Mouse (Mus musculus) liver, embryonic 16.5 days (tissue): ENCODE measurements around the gene Tle2. TPM values are rescaled to one million over a fixed set of nuclear protein-coding genes. Genes with fewer than 3 reads are reported as not detected.
A peak's percentile ranks its signal among the peaks of the same experiment; 100 is the strongest.

Experiments
- ATAC-seq: fragments of 200-750 bp; cut with Nextera tagmentation; 2 replicates; pipeline ENCODE4 v1.8.0; 2017; ENCODE audit warnings: low read depth, mild to moderate bottlenecking, moderate number of reproducible peaks, moderate library complexity
- H3K27ac ChIP-seq: fragments of 300-500 bp; sonication (generic); 2 replicates; pipeline ENCODE4 v1.5.1; 2014; ENCODE audit warnings: mild to moderate bottlenecking, low read length
- H3K27me3 ChIP-seq: fragments of 300-500 bp; sonication (generic); 2 replicates; pipeline ENCODE4 v1.6.1; 2014; ENCODE audit warnings: low read depth, low read length, mixed read lengths; ENCODE audit not compliant: control insufficient read depth, insufficient read depth
- H3K36me3 ChIP-seq: fragments of 300-500 bp; sonication (generic); 2 replicates; pipeline ENCODE4 v1.6.1; 2014; ENCODE audit warnings: mild to moderate bottlenecking; ENCODE audit not compliant: control insufficient read depth, insufficient read depth
- H3K4me1 ChIP-seq: fragments of 300-500 bp; sonication (generic); 2 replicates; pipeline ENCODE4 v1.6.1; 2014; ENCODE audit warnings: low read depth, low read length, mixed read lengths; ENCODE audit not compliant: control insufficient read depth
- H3K4me2 ChIP-seq: fragments of 300-500 bp; sonication (generic); 2 replicates; pipeline ENCODE4 v1.6.1; 2014; ENCODE audit warnings: low read depth, low read length, mixed read lengths
- H3K4me3 ChIP-seq: fragments of 300-500 bp; sonication (generic); 2 replicates; pipeline ENCODE4 v1.5.1; 2014; ENCODE audit warnings: low read depth, mild to moderate bottlenecking, low read length
- H3K9ac ChIP-seq: fragments of 300-500 bp; sonication (generic); 2 replicates; pipeline ENCODE4 v1.6.1; 2014; ENCODE audit warnings: low read depth, low read length
- H3K9me3 ChIP-seq: fragments of 300-500 bp; sonication (generic); replicated peaks from 2 replicates; pipeline ENCODE4 v1.6.1; 2016; ENCODE audit warnings: low read length; ENCODE audit not compliant: control insufficient read depth
- WGBS: fragments of 180-500 bp; shearing (Covaris S2); extraction: QIAGEN DNeasy Blood & Tissue Kit; methylation state at CpG from one replicate; pipeline ENCODE4 v1.1.7; 2014; ENCODE audit not compliant: insufficient replicate concordance; 5-methylcytosine and 5-hydroxymethylcytosine counted together
- polyA plus RNA-seq: library from polyadenylated mRNA; unstranded; fragments of >200 nt; fragmentation: Nextera tagmentation; extraction: Ambion mirVana; gene quantifications from 2 replicates; pipeline ENCODE4 v1.2.1, GENCODE M21; 2015

Gene Tle2
- polyA plus RNA-seq = 1.8 and 2.7 TPM in 2 replicates

GRCm38 (mm10) chr10:81574081-81575056 lies at the start of gene Tle2:
Gene Tle2 (plus strand): TSS chr10:81574561.
- H3K9me3 ChIP-seq = no peaks in the 10 kb centered on the region
- H3K27ac ChIP-seq = no peak within 1 kb of the TSS
- peak within 1 kb of the TSS; percentile 48 for H3K9ac ChIP-seq
- ATAC-seq = no peak
- no peaks in the 10 kb centered on the region for H3K36me3 ChIP-seq
- peak within 1 kb of the TSS; percentile 58 for H3K4me3 ChIP-seq
- H3K4me1 ChIP-seq = peaks cover 50% of the 10 kb centered on the region
- peaks cover 35% of the 10 kb centered on the region for H3K27me3 ChIP-seq
- 23% methylated on average over 10 of the region's 10 CpGs for WGBS
- peak within 1 kb of the TSS; percentile 70 for H3K4me2 ChIP-seq

- H3K27ac ChIP-seq = peak overlapping the region; percentile 83
- H3K9ac ChIP-seq = peak overlapping the region; percentile 40; the same call in 1 of the 2 replicates
- peak overlapping the region; percentile 47 for H3K4me2 ChIP-seq
- peak; percentile 76 for ATAC-seq
- peaks cover 28% of the 10 kb centered on the region for H3K4me1 ChIP-seq
- 12% methylated on average over 12 of the region's 13 CpGs for WGBS
- no peaks in the 10 kb centered on the region for H3K27me3 ChIP-seq
- peaks cover 3% of the 10 kb centered on the region for H3K36me3 ChIP-seq
- H3K9me3 ChIP-seq = no peaks in the 10 kb centered on the region
- H3K4me3 ChIP-seq = 0 out of 2 replicates have a peak overlapping the region, but pooled peaks have one; percentile 1
Measured at GRCm38 (mm10) chr10:81525017-81525694, 49.2 kb upstream of the Tle2 start.

- WGBS = 8% methylated on average over 14 of the region's 14 CpGs
- no peaks in the 10 kb centered on the region for H3K27me3 ChIP-seq
- no peaks in the 10 kb centered on the region for H3K9me3 ChIP-seq
- H3K4me1 ChIP-seq = peaks cover 28% of the 10 kb centered on the region
- peaks cover 8% of the 10 kb centered on the region for H3K36me3 ChIP-seq
- no peak overlapping the region for H3K27ac ChIP-seq
- no peak overlapping the region for H3K4me2 ChIP-seq
- H3K4me3 ChIP-seq = no peak overlapping the region
- H3K9ac ChIP-seq = no peak overlapping the region
- 0 out of 2 replicates have a peak, but pooled peaks have one; percentile 14 for ATAC-seq
Measured at GRCm38 (mm10) chr10:81526779-81527178, 47.6 kb upstream of the Tle2 start.

- peaks cover 15% of the 10 kb centered on the region for H3K36me3 ChIP-seq
- 79% methylated on average over 16 of the region's 16 CpGs for WGBS
- H3K9ac ChIP-seq = no peak overlapping the region
- peak; percentile 31; the same call in 1 of the 2 replicates for ATAC-seq
- no peak overlapping the region for H3K4me3 ChIP-seq
- H3K27ac ChIP-seq = no peak overlapping the region
- peaks cover 2% of the 10 kb centered on the region; the same call in 1 of the 2 replicates for H3K4me1 ChIP-seq
- H3K4me2 ChIP-seq = no peak overlapping the region
- H3K27me3 ChIP-seq = no peaks in the 10 kb centered on the region
- H3K9me3 ChIP-seq = no peaks in the 10 kb centered on the region
Measured at GRCm38 (mm10) chr10:81534826-81535225, 39.5 kb upstream of the Tle2 start.

- peaks cover 13% of the 10 kb centered on the region for H3K4me1 ChIP-seq
- no peak overlapping the region for H3K27ac ChIP-seq
- H3K36me3 ChIP-seq = peaks cover 7% of the 10 kb centered on the region
- H3K27me3 ChIP-seq = no peaks in the 10 kb centered on the region
- H3K9me3 ChIP-seq = no peaks in the 10 kb centered on the region
- no peak for ATAC-seq
- 60% methylated on average over 6 of the region's 6 CpGs for WGBS
- H3K9ac ChIP-seq = no peak overlapping the region
- H3K4me3 ChIP-seq = no peak overlapping the region
- H3K4me2 ChIP-seq = no peak overlapping the region
Measured at GRCm38 (mm10) chr10:81536734-81537133, 37.6 kb upstream of the Tle2 start.

GRCm38 (mm10) chr10:81537429-81537828 lies 36.9 kb upstream of the Tle2 start:
- H3K9ac ChIP-seq = no peak overlapping the region
- no peak overlapping the region for H3K4me2 ChIP-seq
- H3K27ac ChIP-seq = no peak overlapping the region
- no peaks in the 10 kb centered on the region for H3K9me3 ChIP-seq
- peaks cover 7% of the 10 kb centered on the region for H3K36me3 ChIP-seq
- no peak for ATAC-seq
- H3K27me3 ChIP-seq = no peaks in the 10 kb centered on the region
- peaks cover 20% of the 10 kb centered on the region for H3K4me1 ChIP-seq
- WGBS = 50% methylated on average over 2 of the region's 2 CpGs
- no peak overlapping the region for H3K4me3 ChIP-seq

GRCm38 (mm10) chr10:81538321-81539048 lies 35.9 kb upstream of the Tle2 start:
- Histone ChIP-seq H3K36me3 (no peaks in the 10 kb centered on the region; the same call in 1 of the 2 replicates), H3K9me3 (no peaks in the 10 kb centered on the region), H3K4me3 (no peak overlapping the region), H3K4me2 (no peak overlapping the region), H3K9ac (no peak overlapping the region), H3K27me3 (no peaks in the 10 kb centered on the region), H3K4me1 (peaks cover 30% of the 10 kb centered on the region), H3K27ac (no peak overlapping the region)
- no peak for ATAC-seq
- WGBS = 51% methylated on average over 3 of the region's 3 CpGs

- Histone ChIP-seq H3K4me3 (no peak overlapping the region), H3K27ac (peak overlapping the region; percentile 73), H3K9ac (peak overlapping the region; percentile 6), H3K36me3 (no peaks in the 10 kb centered on the region; the same call in 1 of the 2 replicates), H3K27me3 (no peaks in the 10 kb centered on the region), H3K4me1 (peaks cover 50% of the 10 kb centered on the region), H3K9me3 (no peaks in the 10 kb centered on the region), H3K4me2 (peak overlapping the region; percentile 10; the same call in 1 of the 2 replicates)
- 57% methylated on average over 5 of the region's 5 CpGs for WGBS
- ATAC-seq = no peak
Measured at GRCm38 (mm10) chr10:81541363-81541762, 33.0 kb upstream of the Tle2 start.
